Mouse (Mus musculus): ENCODE measurements around the gene Zfhx3. TPM values are rescaled to one million over a fixed set of nuclear protein-coding genes. Genes with fewer than 3 reads are reported as not detected.
A peak's percentile ranks its signal among the peaks of the same experiment; 100 is the strongest.

The Zfhx3 gene
- polyA plus RNA-seq, 2 experiments, result 0.25 to 0.65 TPM

DNA sequence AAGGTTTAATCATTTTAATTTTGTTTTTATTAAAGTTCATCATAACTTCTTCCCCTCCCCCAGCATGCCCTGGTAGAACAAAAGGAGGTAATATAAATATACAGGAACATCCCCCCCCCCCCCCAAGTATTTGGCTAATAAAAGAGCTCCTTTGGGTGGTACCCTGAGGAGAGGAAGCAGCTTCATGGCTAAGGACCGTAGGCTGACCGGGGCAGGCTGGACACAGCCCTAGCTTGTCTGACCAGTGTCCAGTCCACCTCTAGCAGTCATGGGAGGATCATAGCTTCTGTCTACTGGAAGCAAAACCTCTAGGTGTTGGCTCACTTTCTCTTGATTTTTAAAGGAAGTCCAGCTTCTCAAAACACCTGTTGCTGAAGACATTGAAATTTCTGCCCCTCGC, 927.0 kb downstream of the Zfhx3 start:
- Histone ChIP-seq H3K9me3 (ENCODE audit: control insufficient read depth, low read length) (no peaks in the 10 kb centered on the region), H3K27me3 (ENCODE audit: control insufficient read depth, insufficient read depth, low read length) (no peaks in the 10 kb centered on the region), H3K4me2 (ENCODE audit: low read depth) (no peak overlapping the region), H3K4me3 (ENCODE audit: insufficient read depth in 1 of 2, low read depth in 2 of 2, low read length in 2 of 2) (no peak overlapping the region), H3K27ac (no peak overlapping the region), H3K9ac (replicated peaks) (no peak overlapping the region), H3K36me3 (replicated peaks; ENCODE audit: control insufficient read depth, insufficient read depth, low read depth) (no peaks in the 10 kb centered on the region), H3K4me1 (replicated peaks; ENCODE audit: control insufficient read depth in 2 of 2, insufficient read depth in 2 of 2, low read length in 1 of 2) (peaks cover 4 to 17% of the 10 kb centered on the region in 2 experiments; a peak in 3 of 4 replicates)
- DNase-seq (ENCODE audit: low read depth in 3 of 3, low spot score in 3 of 3) (no peak), ATAC-seq (ENCODE audit: insufficient read depth) (no peak)
- TF ChIP-seq EP300 (IDR thresholded peaks at IDR 0.05; ENCODE audit: low read depth) (no peak), CTCF (IDR thresholded peaks at IDR 0.05; ENCODE audit: low read depth) (no peak)
- 77% methylated on average over 3 of the region's 3 CpGs for WGBS (ENCODE audit: insufficient replicate concordance)

DNA sequence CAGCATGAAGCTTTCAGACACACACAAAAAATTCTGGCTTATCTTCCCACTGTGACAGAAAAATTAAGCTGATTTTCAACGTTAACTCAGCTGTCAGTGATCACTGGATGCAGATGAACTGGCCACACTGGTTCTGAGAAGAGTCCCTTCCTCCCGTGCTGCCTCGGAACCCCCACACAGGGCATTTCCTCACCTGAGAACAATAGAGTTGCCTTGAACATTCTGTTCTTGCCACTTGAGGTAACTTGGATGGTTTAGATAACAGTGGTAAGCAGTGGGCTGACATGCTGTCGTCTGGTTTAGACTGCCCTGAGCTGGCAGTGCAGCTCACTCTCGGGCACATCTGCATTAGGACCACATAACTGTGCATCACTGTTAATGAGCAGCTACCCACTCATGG, 927.5 kb downstream of the Zfhx3 start:
- H3K27me3 ChIP-seq (ENCODE audit: control insufficient read depth, insufficient read depth, low read length), result no peaks in the 10 kb centered on the region
- ATAC-seq (ENCODE audit: insufficient read depth) (no peak), DNase-seq (ENCODE audit: low read depth in 3 of 3, low spot score in 3 of 3) (no peak)
- peaks cover 4 to 17% of the 10 kb centered on the region in 2 experiments; a peak in 3 of 4 replicates for H3K4me1 ChIP-seq (replicated peaks; ENCODE audit: control insufficient read depth in 2 of 2, insufficient read depth in 2 of 2, low read length in 1 of 2)
- WGBS (ENCODE audit: insufficient replicate concordance), result 47% methylated on average over 5 of the region's 5 CpGs
- H3K9me3 ChIP-seq (ENCODE audit: control insufficient read depth, low read length), result no peaks in the 10 kb centered on the region
- TF ChIP-seq CTCF (IDR thresholded peaks at IDR 0.05; ENCODE audit: low read depth), result no peak
- no peak for TF ChIP-seq EP300 (IDR thresholded peaks at IDR 0.05; ENCODE audit: low read depth)
- no peaks in the 10 kb centered on the region for H3K36me3 ChIP-seq (replicated peaks; ENCODE audit: control insufficient read depth, insufficient read depth, low read depth)
- H3K4me2 ChIP-seq (ENCODE audit: low read depth), result no peak overlapping the region
- no peak overlapping the region for H3K9ac ChIP-seq (replicated peaks)
- H3K27ac ChIP-seq, result no peak overlapping the region
- no peak overlapping the region for H3K4me3 ChIP-seq (ENCODE audit: insufficient read depth in 1 of 2, low read depth in 2 of 2, low read length in 2 of 2)

DNA sequence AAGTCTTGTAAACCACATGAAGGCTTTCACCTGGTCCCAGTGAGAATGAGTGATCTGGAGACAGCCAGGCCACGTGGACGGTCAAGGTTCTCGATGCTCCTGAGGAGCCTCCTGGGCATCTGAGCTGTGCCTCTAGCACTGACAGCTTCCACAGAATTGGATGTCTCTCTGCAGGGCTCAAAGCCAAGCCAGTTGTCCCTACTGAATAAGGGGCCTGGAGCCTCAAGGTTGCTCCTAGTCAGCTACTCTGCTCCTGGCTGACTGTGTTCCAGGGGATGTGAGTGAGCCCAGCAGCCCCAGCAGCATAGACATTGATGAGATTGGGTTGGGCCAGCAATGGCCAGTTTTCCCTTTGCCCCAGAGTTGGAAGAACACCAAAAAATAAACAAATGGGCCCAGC, 927.9 kb downstream of the Zfhx3 start:
- WGBS (ENCODE audit: insufficient replicate concordance), result 81% methylated on average over 3 of the region's 3 CpGs
- DNase-seq (ENCODE audit: low read depth in 3 of 3, low spot score in 3 of 3) (no peak), ATAC-seq (ENCODE audit: insufficient read depth) (no peak)

DNA sequence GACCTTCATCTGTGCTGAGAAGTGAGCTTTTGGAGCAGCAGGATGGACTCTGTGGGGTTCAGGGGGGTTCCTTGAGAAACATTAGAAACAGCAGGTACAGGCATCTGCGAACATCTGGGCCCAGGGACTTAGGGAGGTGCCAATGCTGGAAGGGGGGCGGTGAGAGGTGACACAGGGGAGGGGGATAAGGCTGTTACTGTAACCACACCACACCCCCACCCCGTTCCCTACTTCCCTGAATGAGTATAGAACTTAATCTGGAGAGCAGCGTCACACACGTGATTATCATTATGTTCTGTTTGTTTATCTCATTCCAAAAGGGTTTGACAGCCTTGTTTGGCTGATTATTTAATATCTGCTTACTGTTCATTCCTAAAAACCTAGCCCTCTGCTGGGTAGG, 933.3 kb downstream of the Zfhx3 start:
- H3K27ac ChIP-seq, result no peak overlapping the region
- H3K4me1 ChIP-seq (replicated peaks; ENCODE audit: control insufficient read depth in 2 of 2, insufficient read depth in 2 of 2, low read length in 1 of 2), result peaks cover 0 to 2% of the 10 kb centered on the region in 2 experiments; a peak in 1 of 4 replicates
- H3K4me2 ChIP-seq (ENCODE audit: low read depth), result no peak overlapping the region
- H3K27me3 ChIP-seq (ENCODE audit: control insufficient read depth, insufficient read depth, low read length), result no peaks in the 10 kb centered on the region
- H3K9me3 ChIP-seq (ENCODE audit: control insufficient read depth, low read length), result no peaks in the 10 kb centered on the region
- DNase-seq (ENCODE audit: low read depth in 3 of 3, low spot score in 3 of 3) (no peak), ATAC-seq (ENCODE audit: insufficient read depth) (peak; percentile 53; the same call in 1 of the 2 replicates)
- WGBS (ENCODE audit: insufficient replicate concordance), result 34% methylated on average over 5 of the region's 5 CpGs
- no peak overlapping the region for H3K9ac ChIP-seq (replicated peaks)
- no peak for TF ChIP-seq CTCF (IDR thresholded peaks at IDR 0.05; ENCODE audit: low read depth)
- no peak for TF ChIP-seq EP300 (IDR thresholded peaks at IDR 0.05; ENCODE audit: low read depth)
- H3K4me3 ChIP-seq (ENCODE audit: insufficient read depth in 1 of 2, low read depth in 2 of 2, low read length in 2 of 2), result no peak overlapping the region
- H3K36me3 ChIP-seq (replicated peaks; ENCODE audit: control insufficient read depth, insufficient read depth, low read depth), result no peaks in the 10 kb centered on the region

More for the DNA sequence above, 927.9 kb downstream of the Zfhx3 start:
- Histone ChIP-seq H3K9me3 (ENCODE audit: control insufficient read depth, low read length) (no peaks in the 10 kb centered on the region), H3K4me3 (ENCODE audit: insufficient read depth in 1 of 2, low read depth in 2 of 2, low read length in 2 of 2) (no peak overlapping the region), H3K4me1 (replicated peaks; ENCODE audit: control insufficient read depth in 2 of 2, insufficient read depth in 2 of 2, low read length in 1 of 2) (peaks cover 4 to 17% of the 10 kb centered on the region in 2 experiments; a peak in 3 of 4 replicates), H3K27me3 (ENCODE audit: control insufficient read depth, insufficient read depth, low read length) (no peaks in the 10 kb centered on the region), H3K9ac (replicated peaks) (no peak overlapping the region), H3K27ac (no peak overlapping the region), H3K4me2 (ENCODE audit: low read depth) (no peak overlapping the region), H3K36me3 (replicated peaks; ENCODE audit: control insufficient read depth, insufficient read depth, low read depth) (no peaks in the 10 kb centered on the region)
- TF ChIP-seq CTCF (IDR thresholded peaks at IDR 0.05; ENCODE audit: low read depth) (no peak), EP300 (IDR thresholded peaks at IDR 0.05; ENCODE audit: low read depth) (no peak)

DNA sequence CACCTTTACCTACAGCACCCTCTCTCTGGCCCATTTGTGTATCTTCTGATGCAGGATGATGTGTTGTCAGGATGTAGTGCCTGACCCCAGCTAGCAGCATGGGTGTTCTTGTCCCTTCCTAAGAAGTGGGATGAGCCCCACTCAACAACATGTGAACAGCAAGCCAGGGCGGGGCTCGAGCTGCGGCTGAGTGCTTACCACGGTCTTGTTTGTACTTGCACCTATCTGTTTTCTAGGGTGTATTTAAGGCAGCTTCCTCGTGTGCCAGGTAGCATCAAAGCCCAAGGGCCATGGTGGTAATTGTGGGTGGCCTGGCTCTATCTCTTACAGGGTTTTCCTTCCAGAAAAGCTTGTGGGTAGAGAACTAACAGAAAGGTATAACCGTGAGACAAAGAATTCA, 937.7 kb downstream of the Zfhx3 start:
- no peak overlapping the region for H3K27ac ChIP-seq
- H3K9ac ChIP-seq (replicated peaks), result no peak overlapping the region
- ATAC-seq (ENCODE audit: insufficient read depth) (no peak), DNase-seq (ENCODE audit: low read depth in 3 of 3, low spot score in 3 of 3) (no peak)
- no peak overlapping the region for H3K4me2 ChIP-seq (ENCODE audit: low read depth)
- TF ChIP-seq CTCF (IDR thresholded peaks at IDR 0.05; ENCODE audit: low read depth), result no peak
- TF ChIP-seq EP300 (IDR thresholded peaks at IDR 0.05; ENCODE audit: low read depth), result no peak
- H3K9me3 ChIP-seq (ENCODE audit: control insufficient read depth, low read length), result no peaks in the 10 kb centered on the region
- no peak overlapping the region for H3K4me3 ChIP-seq (ENCODE audit: insufficient read depth in 1 of 2, low read depth in 2 of 2, low read length in 2 of 2)
- H3K4me1 ChIP-seq (replicated peaks; ENCODE audit: control insufficient read depth in 2 of 2, insufficient read depth in 2 of 2, low read length in 1 of 2), result peaks cover 0 to 2% of the 10 kb centered on the region in 2 experiments; a peak in 1 of 4 replicates
- H3K36me3 ChIP-seq (replicated peaks; ENCODE audit: control insufficient read depth, insufficient read depth, low read depth), result no peaks in the 10 kb centered on the region
- H3K27me3 ChIP-seq (ENCODE audit: control insufficient read depth, insufficient read depth, low read length), result no peaks in the 10 kb centered on the region
- WGBS (ENCODE audit: insufficient replicate concordance), result 71% methylated on average over 6 of the region's 6 CpGs

All from liver, embryonic 14.5 days (tissue).